Mouse (Mus musculus): ENCODE results near the gene Praf2.
A peak's percentile ranks its signal among the peaks of the same experiment; 100 is the strongest.
"Not testable (repeated sequence)": the region's sequence is repeated elsewhere in the genome, so short reads cannot be mapped to it uniquely, and the experiment has no call there.

Gene Praf2

DNA sequence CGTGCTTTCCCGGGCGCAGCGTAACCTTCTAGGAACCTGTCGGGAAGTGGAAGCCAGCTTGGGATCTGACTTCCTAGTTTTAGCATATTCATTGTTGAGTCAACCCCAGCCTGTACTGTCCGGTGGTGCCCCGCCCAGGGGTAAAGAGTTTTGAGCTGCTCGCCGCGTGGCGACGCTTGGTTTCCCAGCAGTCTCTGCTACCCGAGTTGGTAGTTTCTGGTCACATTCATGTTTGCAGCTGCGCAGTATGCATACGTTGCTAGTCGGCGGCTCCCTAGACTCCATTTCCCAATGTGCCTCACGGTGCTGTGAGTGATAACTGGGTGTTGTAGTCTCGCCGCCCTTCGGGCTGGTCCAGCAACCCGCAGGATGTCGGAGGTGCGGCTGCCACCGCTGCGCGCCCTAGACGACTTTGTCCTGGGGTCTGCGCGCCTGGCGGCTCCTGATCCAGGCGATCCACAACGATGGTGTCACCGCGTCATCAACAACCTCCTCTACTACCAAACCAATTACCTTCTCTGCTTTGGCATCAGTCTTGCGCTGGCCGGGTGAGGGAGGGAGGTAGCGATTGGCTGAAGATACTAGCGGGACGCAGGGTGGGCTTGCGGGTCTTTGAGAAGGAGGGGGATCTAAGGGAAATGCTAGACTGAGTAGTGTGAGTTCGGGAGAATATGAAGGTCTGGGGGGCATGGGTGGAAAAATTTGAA is at the start of gene Praf2:
Gene Praf2 (plus strand): TSS at position 225 of the 707 bp plus-strand sequence.
- peak; percentile 84 for DNase-seq (ENCODE audit: low spot score)

DNA sequence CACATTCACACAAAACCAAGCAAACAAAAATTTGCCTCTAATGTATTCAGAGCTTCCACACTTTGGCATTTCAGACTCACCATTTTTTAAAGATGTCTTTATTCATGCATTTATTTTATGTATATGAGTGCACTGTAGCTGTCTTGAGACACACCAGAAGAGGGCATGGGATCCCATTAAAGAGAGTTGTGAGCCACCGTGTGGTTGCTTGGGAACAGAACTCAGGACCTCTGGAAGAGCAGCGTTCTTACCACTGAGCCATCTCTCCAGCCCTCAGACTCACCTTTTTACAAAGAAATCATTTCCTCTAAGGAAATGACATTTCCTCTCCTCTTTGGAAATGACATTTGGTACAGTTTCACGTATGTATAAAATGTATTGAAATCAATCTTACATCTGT is 49.3 kb upstream of the Praf2 start:
- no peak for DNase-seq (ENCODE audit: low spot score)

DNA sequence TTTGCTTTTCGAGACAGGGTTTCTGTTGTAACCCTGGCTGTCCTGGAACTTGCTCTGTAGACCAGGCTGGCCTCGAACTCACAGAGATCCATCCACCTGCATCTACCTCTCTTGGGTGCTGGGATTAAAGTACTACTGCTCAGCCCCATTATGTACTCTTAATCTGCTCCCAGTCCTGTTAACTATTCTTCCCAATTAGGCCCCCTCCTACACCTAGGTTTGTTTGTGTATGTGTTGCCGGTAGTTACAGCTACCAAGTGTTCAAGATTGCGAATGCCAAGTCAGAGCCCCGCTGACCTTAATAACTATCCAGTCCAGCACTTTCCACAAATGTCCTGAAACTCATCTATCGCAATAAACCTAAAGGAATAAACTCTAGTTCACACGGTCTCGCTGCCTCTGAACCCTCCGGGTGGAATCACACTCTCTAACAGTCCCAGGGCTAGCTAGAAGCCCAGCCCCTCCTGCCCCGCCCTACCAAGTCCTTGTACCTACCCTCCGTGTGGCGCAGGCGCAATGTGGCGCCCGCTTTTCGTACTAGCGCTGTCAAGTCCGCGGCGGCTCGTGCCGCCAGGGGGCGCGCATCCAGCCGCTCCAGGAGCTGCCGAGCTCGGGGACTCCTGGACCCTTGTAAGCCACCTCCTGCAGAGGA is 48.7 kb upstream of the Praf2 start:
- peak; percentile 91 for DNase-seq (ENCODE audit: low spot score)

DNA sequence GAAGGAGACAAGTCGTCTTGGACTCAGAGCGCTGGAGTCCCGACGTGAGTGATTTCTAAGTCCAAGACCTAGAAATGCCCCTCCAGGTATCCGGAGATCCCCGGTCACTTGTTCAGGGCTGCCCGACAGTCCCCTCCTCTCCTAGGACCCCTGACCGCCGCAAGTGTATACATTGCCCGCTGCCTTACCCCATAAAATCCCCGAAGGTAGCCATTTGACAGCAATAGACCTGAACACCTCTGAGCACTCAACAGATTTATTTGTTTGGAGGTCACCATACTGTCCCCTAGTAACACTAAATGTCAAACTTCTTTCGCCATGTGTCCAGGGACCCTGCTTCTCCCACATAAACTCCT is 48.2 kb upstream of the Praf2 start:
- DNase-seq (ENCODE audit: low spot score): no peak

DNA sequence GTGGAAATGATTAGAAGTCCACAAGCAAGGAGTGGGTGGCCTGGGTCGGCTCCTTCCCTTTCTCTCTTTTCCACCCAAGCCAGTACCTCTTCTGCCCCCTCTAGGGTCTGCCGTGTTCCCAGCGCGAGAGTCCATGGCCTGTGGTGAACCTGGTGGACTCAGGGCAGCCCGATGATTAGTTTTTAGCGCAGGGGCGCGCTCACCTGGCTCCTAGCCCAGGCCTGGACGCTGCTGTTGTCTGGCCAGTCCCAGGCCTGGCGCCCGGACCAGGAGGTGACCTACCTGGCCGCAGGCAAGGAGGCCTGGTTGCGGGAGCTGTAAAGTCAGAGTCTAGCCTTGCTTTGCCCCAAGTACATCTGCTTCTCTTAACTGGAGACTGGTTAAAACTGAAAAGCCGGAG is 47.4 kb upstream of the Praf2 start, which contains the start of gene Magix:
Gene Magix (minus strand): TSS at position 388 of the 400 bp plus-strand sequence.
- DNase-seq (ENCODE audit: low spot score): no peak

DNA sequence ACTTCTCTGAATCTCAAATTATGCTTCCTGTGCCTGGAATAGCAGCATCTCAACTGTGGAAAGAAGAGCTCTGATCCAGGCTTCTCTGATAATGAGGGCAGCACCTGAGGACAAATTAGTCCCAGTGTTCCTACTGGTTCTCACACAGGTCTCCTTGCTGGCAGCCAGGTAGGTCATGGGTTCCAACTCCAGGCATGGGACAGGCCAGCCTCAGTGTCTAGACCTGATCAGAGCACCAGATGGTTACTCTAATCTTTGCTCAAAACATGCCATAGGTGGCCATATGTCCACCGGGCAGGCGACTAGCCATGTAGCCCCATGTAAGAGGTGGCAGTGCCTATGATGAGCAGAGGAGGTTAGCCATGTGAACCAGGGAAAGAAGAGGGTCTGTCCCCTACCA is 39.9 kb upstream of the Praf2 start:
- DNase-seq (ENCODE audit: low spot score): no peak

DNA sequence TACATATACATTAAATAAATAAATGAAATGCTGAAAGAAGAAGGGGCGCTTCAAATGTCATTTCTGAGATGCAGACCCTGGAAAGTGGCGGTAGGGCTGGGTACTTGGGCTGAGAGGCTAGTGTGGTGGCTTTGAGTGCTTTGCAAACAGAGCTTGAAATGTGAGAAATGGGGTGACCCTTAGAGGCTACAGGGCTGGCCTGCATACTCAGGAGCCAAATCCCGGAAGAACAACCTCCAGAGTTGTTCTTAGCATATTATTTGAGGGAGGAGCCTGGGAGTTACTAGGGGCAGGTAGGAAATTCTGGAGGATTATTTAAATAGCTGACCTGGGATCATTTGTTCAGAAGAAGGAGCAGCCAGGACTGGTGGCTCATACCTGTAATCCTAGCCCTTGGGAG is 37.8 kb upstream of the Praf2 start:
- DNase-seq (ENCODE audit: low spot score): peak; percentile 55

DNA sequence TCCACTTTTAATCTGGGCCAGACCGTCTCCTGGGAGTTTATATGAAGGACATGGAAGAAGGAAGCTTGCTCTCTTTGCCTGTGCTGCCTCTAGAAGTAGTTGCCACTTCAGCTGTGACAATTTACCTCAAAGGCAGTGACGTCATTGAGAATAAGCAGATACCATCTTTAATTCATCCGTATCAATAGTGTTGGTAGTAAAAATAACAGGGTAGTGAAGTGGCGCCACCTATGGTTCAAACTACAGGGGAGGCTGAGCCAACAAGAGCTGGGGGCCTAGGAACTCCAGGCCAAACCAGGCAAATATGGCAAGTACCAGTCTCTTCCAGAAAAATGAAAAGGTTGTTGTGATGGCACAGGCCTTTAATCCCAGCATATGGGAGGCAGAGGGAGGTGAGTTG is 35.4 kb upstream of the Praf2 start:
- DNase-seq (ENCODE audit: low spot score): peak; percentile 48

DNA sequence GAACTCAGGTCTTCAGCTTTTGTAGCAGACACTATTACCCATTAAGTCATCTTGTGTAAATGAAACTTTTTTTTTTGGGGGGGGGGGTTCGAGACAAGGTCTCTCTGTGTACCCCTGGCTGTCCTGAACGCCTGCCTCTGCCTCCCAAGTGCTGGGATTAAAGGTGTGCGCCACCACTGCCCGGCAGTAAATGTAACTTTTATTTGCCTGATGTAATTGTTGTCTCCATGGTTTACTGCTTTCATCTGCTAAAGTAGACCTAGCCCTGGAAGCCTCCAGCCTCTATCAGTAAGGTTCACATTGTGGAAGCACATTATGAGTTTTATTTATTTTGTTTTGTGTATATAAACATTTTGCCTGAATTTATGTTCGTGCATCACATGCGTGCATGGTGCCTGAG is 31.7 kb upstream of the Praf2 start:
- DNase-seq (ENCODE audit: low spot score): no peak

DNA sequence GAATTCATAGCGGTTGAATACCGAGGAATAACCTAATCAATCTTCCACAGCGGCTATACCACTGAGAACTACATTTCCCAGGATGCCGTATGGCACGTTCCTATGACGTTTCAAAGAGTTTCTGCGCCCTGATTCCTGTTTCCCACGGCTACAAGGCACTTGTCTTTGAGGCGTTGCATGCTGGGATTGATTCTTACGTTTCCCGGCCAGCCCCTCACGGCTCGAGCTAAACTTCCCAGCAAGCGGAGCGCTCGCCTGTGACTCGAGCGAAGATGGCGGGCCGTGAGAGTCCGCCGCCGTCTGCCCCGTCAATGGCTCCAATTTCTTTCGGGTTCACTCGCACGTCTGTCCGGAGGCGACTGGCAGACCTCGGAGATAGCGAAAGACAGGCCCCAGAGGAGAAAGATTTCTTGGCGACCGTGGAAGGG is 31.3 kb upstream of the Praf2 start, which contains the start of gene Gpkow:
Gene Gpkow (plus strand): TSS at position 178 of the 428 bp plus-strand sequence.
- peak; percentile 92 for DNase-seq (ENCODE audit: low spot score)

DNA sequence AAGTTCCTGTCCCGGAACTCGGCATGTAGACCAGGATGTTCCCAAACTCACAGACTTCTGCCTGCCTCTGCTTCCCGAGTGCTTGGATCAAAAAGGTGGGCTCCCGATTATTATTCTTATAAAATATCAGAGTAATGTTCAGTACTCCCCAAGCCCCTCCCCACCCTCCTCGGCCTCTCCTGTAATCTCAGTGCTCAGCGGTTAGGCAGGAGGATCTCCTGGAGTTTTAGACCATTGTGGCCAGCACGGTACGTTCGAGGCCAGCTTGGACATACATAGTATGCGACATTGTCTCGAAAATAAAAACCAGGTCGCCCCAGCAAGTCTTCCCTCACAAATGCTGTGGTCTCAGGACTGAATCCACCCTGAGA is 14.5 kb upstream of the Praf2 start:
- DNase-seq (ENCODE audit: low spot score): not testable (repeated sequence)

DNA sequence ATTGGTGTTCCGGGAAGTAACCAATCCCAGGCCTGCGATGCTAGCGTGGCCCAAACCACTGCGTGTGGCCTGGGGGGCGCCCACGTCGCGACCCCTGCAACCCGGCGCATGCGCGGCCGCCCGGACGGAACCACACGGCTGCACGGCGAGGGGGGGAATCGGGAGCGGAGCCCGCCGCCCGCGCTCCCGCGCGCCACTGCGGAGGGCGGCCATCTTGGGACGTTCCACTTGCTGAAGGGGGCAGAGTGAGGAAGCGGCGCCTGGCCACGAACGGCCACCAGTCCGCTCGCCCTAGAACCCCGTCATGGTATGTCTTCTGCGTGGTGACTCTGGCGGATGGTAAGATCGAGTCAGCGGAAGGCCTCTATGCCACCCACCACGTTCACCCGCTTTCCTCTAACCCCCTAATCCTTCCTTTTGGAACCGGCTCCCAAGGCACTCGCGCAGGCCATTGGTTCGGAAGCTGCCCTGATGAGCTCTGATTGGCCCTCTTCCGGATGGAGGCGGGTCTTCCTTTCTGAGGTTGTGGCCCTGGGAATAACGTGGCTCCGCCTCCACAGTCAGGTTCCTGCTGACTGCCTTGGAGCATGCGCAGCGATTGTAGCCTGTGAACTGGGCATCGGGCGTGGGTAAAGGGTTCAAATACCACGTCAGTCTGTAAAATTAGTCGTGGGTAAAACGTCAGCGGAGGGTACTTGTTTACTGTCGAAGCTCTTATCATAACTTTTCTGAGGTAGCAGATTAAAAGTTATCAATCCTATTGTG is 13.9 kb upstream of the Praf2 start, which contains the start of gene Wdr45:
Gene Wdr45 (plus strand): TSS at position 199 of the 765 bp plus-strand sequence.
- DNase-seq (ENCODE audit: low spot score): peak; percentile 97

DNA sequence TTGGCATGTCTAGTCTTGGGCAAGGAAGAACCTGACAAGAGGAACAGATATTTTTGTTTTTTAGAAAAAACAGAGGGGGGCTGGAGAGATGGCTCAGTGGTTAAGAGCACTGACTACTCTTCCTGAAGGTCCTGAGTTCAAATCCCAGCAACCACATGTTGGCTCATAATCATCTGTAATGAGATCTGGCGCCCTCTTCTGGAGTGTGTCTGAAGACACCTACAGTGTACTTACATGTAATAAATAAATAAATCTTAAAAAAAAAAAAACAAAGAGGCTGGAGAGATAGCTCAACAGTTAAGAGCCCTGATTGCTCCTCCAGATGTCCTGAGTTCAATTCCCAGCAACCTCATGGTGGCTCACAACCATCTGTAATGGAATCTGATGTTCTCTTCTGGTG is 12.2 kb upstream of the Praf2 start:
- DNase-seq (ENCODE audit: low spot score): not testable (repeated sequence)

DNA sequence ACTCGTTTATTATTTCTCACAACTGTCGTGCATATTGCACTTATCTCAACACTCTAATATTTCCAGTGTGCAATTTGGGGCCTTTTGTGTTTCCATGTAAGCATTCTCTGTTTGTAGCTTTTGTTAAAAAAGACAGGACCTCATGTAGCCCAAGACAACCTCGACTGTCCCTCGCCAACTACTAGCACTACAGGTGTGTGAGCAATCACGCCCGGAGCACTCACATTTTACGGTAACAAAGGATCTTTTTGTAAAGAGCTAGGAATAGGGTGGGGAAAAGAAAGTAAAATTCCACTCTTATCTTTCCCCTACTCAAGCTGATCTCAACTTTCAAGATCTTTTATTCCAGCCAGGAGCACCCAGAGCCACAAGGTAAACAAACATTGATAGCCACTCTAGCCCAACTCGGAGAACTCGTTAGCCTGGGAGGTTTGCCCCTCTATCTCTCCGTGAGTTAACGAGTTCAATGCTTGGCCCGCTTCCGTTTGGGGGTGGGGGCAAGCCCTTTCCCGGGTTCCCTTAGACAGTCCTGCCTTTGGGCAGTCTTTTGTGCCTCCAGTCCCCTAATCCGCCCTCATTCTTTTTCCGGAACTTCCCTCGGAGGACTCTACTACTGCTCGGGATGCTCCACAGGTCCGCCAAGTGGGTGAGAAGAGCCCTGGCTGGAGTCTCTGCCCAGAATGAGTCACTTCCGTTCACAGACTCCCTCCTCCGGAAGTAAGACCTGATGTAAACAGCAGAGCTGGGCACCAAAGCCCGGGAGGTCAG is 6.5 kb upstream of the Praf2 start, which contains the start of gene Gm45208:
Gene Gm45208 (plus strand): TSS at position 732 of the 768 bp plus-strand sequence.
- peak; percentile 82 for DNase-seq (ENCODE audit: low spot score)

DNA sequence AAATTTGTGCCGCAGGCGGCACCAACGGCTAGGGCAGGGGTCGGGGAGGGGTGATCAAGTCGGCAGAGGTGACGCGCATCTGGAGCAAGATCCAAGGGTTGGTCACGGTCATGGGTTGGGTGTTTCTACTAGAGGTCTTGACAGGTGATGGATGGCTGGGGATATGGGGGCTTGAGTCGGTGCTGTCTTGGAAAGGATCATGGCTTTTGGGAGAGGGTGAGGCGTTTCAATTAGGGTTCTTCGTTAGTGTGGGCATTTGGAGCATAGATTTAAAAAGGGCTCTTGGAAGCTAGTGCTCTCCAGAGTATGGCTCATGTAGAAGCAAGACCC is 6.0 kb upstream of the Praf2 start:
- no peak for DNase-seq (ENCODE audit: low spot score)

DNA sequence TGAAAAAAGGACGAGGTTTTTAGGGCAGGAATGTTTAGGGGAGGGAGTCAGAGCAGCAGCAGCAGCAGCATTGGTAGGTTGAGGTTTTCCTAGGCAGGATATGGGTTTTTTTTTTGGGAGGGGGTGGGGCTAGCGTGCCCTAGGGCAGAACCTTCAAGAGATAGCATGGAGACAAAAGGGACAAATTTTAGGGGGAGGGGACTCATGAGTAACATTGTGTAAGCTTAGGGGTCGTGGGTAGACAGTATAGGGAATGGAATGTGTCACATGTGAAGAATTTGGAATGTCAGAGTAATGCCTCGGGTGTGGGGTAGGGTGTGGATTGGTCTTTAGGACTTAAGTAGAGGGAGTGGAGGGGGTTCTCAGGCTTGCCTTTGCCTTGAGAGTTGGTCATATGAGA is 5.5 kb upstream of the Praf2 start:
- DNase-seq (ENCODE audit: low spot score): no peak

DNA sequence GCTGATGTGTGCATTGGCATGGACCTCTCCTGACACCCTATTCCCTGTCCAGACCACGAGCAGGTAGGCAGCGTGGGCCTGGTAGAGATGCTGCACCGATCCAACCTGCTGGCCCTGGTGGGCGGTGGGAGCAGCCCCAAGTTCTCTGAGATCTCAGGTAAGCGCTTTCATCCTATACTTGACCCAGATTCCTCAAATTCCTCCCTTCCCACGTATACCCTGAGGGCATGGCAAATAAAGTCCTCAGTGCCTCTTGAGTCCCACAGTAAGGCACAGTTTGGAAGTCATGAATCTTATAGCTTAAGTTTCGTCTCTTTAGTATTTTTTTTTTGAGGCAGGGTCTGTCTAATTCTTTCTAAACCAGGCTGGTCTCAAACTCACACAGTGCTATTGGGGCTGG is 4.1 kb upstream of the Praf2 start:
- peak; percentile 22 for DNase-seq (ENCODE audit: low spot score)

DNA sequence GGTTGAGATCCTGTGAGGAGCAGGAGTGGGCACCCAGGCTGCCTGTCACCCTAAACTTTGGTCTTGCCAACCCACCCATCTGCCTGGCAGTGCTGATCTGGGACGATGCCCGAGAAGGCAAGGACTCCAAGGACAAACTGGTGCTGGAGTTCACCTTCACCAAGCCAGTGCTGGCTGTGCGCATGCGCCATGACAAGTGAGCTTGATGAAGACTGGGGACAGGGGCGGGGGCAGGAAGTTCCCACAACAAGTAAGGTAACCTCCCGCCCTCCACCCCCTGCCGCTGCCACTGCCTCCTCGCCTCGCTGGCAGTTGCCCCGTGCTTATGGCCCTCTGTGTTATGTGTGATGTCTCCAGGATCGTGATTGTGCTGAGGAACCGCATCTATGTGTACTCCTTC is 2.4 kb upstream of the Praf2 start:
- DNase-seq (ENCODE audit: low spot score): no peak

DNA sequence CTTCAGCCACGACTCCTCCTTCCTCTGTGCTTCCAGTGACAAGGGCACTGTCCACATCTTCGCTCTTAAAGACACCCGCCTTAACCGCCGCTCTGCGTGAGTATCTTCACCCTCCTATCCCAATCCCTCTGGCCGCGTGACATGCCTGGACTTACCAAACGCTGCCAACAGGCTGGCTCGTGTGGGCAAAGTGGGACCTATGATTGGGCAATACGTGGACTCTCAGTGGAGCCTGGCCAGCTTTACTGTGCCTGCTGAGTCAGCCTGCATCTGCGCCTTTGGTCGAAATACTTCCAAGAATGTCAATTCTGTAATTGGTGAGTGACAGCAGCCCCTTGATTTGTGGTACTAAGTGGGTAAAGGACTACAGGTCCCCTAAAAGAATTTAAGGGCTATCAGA is 1.1 kb upstream of the Praf2 start:
- no peak for DNase-seq (ENCODE audit: low spot score)

DNA sequence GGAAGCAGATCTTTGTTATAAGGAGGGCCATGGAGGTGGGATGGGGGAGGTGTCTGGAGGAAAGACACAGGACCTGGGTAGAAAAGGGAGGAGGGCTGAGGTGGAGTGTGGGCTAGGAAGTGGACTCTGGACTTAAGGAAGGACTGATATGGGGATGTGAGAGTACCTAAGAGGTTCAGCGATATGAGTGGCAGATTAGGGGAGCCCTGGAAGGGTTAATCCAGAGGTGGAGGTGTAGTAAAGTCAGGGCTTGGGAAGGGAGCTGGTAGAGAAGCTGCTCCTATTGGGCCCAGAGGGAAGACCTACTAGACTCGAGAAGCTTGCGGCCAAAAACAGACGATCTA is 655 bp downstream of the Praf2 start:
- DNase-seq (ENCODE audit: low spot score): no peak

DNA sequence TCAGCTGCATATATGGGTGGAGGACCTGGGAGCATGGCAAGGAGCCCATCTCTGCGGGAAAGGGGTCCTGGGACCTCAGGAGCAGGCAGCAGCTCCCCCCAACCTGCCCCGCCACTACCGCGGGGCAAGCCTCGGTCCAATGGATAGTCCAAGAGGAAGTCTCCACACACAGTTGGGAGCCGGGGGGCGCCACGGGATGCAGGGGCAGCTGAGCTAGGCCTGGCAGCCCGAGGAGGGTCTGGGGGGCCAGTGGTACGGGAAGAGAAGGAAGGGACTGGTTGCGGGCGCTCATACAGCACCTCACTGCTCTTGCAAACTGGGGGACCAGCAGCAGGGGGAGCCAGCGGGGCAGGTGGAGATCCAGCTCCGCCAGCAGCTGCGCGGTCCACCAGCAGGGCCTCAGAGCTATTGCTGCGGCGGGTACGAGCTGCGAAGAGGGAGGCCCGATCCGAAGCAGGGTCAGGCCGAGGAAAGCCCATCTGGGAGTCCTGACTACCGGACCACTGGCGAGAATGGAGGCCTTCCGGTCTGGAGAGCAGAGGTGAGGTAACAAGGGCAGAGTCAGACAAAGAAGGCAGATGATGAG is 5.4 kb downstream of the Praf2 start:
- peak; percentile 70 for DNase-seq (ENCODE audit: low spot score)
